Mouse (Mus musculus) erythroblast, embryonic 14.5 days (primary cell): ENCODE results near the gene Glycam1. TPM values are rescaled to one million over a fixed set of nuclear protein-coding genes. Genes with fewer than 3 reads are reported as not detected.

Source experiments
- H3K27me3 ChIP-seq: 2 replicates; pipeline ENCODE4 v1.6.1; 2012; ENCODE audit warnings: inconsistent platforms; ENCODE audit not compliant: control insufficient read depth
- H3K36me3 ChIP-seq: 2 replicates; pipeline ENCODE4 v1.6.1; 2012; ENCODE audit warnings: mild to moderate bottlenecking, inconsistent platforms; ENCODE audit not compliant: control insufficient read depth
- H3K4me1 ChIP-seq: 2 replicates; pipeline ENCODE4 v1.6.1; 2012; ENCODE audit warnings: inconsistent platforms; ENCODE audit not compliant: control insufficient read depth
- H3K4me3 ChIP-seq: replicated peaks from 2 replicates; pipeline ENCODE3; 2012; ENCODE audit warnings: moderate library complexity, mild to moderate bottlenecking, inconsistent platforms
- H3K9me3 ChIP-seq: 2 replicates; pipeline ENCODE4 v1.6.1; 2012; ENCODE audit warnings: low read length, inconsistent platforms, mixed read lengths; ENCODE audit not compliant: control insufficient read depth
- GATA1 ChIP-seq: IDR thresholded peaks from 2 replicates; pipeline ENCODE4 v1.6.1; 2012; ENCODE audit warnings: low read length, inconsistent platforms, mixed read lengths
- TAL1 ChIP-seq: IDR thresholded peaks from 3 replicates; pipeline ENCODE4 v1.6.1; 2012; ENCODE audit warnings: low read length, inconsistent platforms, mixed read lengths
- polyA plus RNA-seq: library from polyadenylated mRNA; stranded (reverse); fragments of >175 nt; gene quantifications from 2 replicates; pipeline ENCODE4 v1.2.3, GENCODE M21; 2012

The Glycam1 gene
- polyA plus RNA-seq, 1 experiment = not detected

- no peaks in the 10 kb centered on the region for H3K9me3 ChIP-seq
- no peaks in the 10 kb centered on the region for H3K4me1 ChIP-seq
- no peaks in the 10 kb centered on the region for H3K36me3 ChIP-seq
- TF ChIP-seq TAL1 = no peak
- TF ChIP-seq GATA1 = no peak
- H3K27me3 ChIP-seq = peaks cover 36% of the 10 kb centered on the region
- H3K4me3 ChIP-seq = no peak overlapping the region
Observed at GRCm38 (mm10) chr15:103540646-103541045, 24.2 kb downstream of the Glycam1 start.

GRCm38 (mm10) chr15:103539259-103539658, 25.6 kb downstream of the Glycam1 start:
- Histone ChIP-seq H3K27me3 (peaks cover 41% of the 10 kb centered on the region), H3K36me3 (no peaks in the 10 kb centered on the region), H3K9me3 (no peaks in the 10 kb centered on the region), H3K4me3 (no peak overlapping the region), H3K4me1 (no peaks in the 10 kb centered on the region)
- TF ChIP-seq TAL1 = no peak
- no peak for TF ChIP-seq GATA1

- no peak for TF ChIP-seq TAL1
- no peak for TF ChIP-seq GATA1
- no peaks in the 10 kb centered on the region for H3K36me3 ChIP-seq
- H3K27me3 ChIP-seq = peaks cover 41% of the 10 kb centered on the region
- H3K4me1 ChIP-seq = no peaks in the 10 kb centered on the region
- no peak within 1 kb of the TSS for H3K4me3 ChIP-seq
- no peaks in the 10 kb centered on the region for H3K9me3 ChIP-seq
Observed at GRCm38 (mm10) chr15:103537822-103538213, 27.1 kb downstream of the Glycam1 start, which contains the start of gene Ppp1r1a. Ppp1r1a (minus strand) TSS chr15:103538003.

GRCm38 (mm10) chr15:103537011-103537821, 27.7 kb downstream of the Glycam1 start:
- Histone ChIP-seq H3K9me3 (no peaks in the 10 kb centered on the region), H3K4me1 (no peaks in the 10 kb centered on the region), H3K36me3 (no peaks in the 10 kb centered on the region), H3K27me3 (peaks cover 41% of the 10 kb centered on the region), H3K4me3 (no peak overlapping the region)
- TF ChIP-seq TAL1 (no peak), GATA1 (no peak)

GRCm38 (mm10) chr15:103536456-103536855, 28.4 kb downstream of the Glycam1 start:
- no peaks in the 10 kb centered on the region for H3K4me1 ChIP-seq
- H3K27me3 ChIP-seq = peaks cover 41% of the 10 kb centered on the region
- H3K9me3 ChIP-seq = no peaks in the 10 kb centered on the region
- no peak for TF ChIP-seq GATA1
- TF ChIP-seq TAL1 = no peak
- no peaks in the 10 kb centered on the region for H3K36me3 ChIP-seq
- no peak overlapping the region for H3K4me3 ChIP-seq

GRCm38 (mm10) chr15:103535786-103536185, 29.1 kb downstream of the Glycam1 start:
- Histone ChIP-seq H3K27me3 (peaks cover 41% of the 10 kb centered on the region), H3K36me3 (no peaks in the 10 kb centered on the region), H3K4me1 (no peaks in the 10 kb centered on the region), H3K9me3 (no peaks in the 10 kb centered on the region), H3K4me3 (no peak overlapping the region)
- no peak for TF ChIP-seq TAL1
- TF ChIP-seq GATA1 = no peak

- Histone ChIP-seq H3K36me3 (no peaks in the 10 kb centered on the region), H3K27me3 (peaks cover 41% of the 10 kb centered on the region), H3K4me3 (no peak overlapping the region), H3K9me3 (no peaks in the 10 kb centered on the region), H3K4me1 (no peaks in the 10 kb centered on the region)
- no peak for TF ChIP-seq GATA1
- TF ChIP-seq TAL1 = no peak
Observed at GRCm38 (mm10) chr15:103535030-103535429, 29.9 kb downstream of the Glycam1 start.

GRCm38 (mm10) chr15:103534054-103534620, 30.7 kb downstream of the Glycam1 start:
- TF ChIP-seq GATA1 (no peak), TAL1 (no peak)
- Histone ChIP-seq H3K9me3 (no peaks in the 10 kb centered on the region), H3K27me3 (peaks cover 38% of the 10 kb centered on the region), H3K4me3 (no peak overlapping the region), H3K36me3 (no peaks in the 10 kb centered on the region), H3K4me1 (no peaks in the 10 kb centered on the region)

GRCm38 (mm10) chr15:103530372-103530771, 34.5 kb downstream of the Glycam1 start:
- H3K36me3 ChIP-seq = no peaks in the 10 kb centered on the region
- peaks cover 5% of the 10 kb centered on the region for H3K27me3 ChIP-seq
- H3K9me3 ChIP-seq = no peaks in the 10 kb centered on the region
- H3K4me1 ChIP-seq = no peaks in the 10 kb centered on the region
- H3K4me3 ChIP-seq = no peak overlapping the region
- TF ChIP-seq GATA1 = no peak
- no peak for TF ChIP-seq TAL1
